Mouse (Mus musculus) c-Kit-positive CD71-positive TER-119-positive erythroid progenitor cells, embryonic 14.5 days (primary cell): ENCODE measurements around the gene Ankrd27.

Experiments used
- DNase-seq: peaks from one replicate; pipeline ENCODE4 v3.0.0-alpha.2; 2013; ENCODE audit warnings: low spot score

Gene Ankrd27

DNA sequence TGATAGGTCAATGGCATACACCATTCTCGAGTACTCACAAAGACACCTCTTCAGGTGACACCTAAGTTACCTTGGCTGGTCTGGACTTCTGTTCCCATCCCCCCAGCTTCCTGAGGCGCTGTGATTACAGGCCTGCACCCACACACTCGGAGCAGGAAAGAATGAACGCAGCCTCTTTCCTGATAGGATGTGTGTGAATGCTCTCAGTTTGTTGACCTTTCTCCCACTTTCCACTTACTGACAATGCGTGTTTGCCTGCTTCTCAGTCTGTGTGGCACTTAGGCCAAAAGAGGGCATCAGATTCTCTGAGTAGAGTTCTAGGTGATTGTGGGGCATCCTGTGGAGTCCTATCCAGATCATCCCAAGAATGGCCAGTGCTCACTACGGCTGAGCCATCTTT lies 54.0 kb downstream of the Ankrd27 start:
- no peak for DNase-seq

DNA sequence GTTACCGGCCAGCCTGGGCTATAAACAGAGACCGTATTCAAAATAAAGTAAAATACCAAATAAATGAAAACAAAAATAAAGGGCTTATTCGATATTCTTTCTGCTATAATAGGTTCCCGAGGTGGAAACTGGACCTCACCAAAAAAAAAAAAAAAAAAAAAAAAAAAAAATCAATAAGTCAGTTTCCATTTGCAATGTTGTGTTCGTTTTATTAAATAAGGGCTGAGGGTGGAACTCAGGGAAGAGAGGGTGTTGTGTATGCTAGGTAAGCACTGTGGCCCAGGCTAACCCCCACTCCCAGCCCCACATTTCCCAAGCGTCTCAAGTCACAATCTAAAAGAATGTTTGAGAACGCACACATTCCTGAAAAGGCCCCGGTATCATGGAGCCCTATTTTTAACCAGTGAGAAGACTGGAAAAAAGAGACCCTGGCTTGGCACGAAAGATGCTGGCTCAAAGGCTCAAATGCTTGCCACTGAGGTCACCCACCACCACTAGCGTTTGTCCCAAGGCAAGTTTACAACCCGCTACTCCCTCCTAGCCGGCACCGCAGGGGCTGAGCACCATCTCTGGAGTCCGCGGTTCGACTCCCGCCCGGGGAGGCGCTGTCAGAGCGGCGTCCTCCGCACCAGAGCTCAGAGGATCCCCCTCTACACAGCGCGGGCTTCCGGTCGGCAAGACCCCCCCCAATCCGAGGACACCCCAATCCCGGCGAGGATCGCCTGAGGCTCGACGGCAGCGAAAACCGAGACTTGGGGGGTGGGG lies 60.5 kb downstream of the Ankrd27 start:
- DNase-seq: peak; percentile 16

DNA sequence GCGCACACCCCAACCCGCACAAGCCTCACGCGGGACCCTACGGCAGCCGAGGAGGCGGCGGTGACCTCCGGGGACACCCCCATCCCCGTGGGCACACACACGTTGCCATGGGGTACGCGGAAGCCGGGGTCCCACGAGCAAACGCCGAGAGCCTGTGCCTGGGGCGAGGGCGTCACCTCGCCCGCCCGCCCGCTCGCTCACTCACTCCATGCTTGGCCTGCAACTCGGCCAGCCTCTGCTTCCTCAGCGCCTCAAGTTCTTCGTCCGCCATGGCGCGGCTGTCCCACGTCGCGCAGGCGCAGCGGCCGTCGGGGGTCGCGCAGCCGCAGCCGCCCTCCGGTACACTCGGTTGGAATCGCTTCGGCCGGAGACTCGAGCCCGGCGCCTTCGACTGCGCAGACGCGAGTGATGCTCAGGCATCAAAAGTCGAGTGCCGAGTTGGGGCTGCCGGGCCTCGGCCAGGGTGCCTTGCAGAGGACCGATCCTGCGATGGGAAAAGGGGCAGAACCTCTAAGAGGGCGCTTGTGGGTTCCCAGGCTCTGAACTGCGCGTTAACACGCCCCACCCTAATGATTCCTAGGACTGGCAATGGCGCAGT lies 61.2 kb downstream of the Ankrd27 start, which contains the start of gene Pdcd5:
Gene Pdcd5 (minus strand): TSS at position 421 of the 598 bp plus-strand sequence.
- DNase-seq: peak; percentile 92

DNA sequence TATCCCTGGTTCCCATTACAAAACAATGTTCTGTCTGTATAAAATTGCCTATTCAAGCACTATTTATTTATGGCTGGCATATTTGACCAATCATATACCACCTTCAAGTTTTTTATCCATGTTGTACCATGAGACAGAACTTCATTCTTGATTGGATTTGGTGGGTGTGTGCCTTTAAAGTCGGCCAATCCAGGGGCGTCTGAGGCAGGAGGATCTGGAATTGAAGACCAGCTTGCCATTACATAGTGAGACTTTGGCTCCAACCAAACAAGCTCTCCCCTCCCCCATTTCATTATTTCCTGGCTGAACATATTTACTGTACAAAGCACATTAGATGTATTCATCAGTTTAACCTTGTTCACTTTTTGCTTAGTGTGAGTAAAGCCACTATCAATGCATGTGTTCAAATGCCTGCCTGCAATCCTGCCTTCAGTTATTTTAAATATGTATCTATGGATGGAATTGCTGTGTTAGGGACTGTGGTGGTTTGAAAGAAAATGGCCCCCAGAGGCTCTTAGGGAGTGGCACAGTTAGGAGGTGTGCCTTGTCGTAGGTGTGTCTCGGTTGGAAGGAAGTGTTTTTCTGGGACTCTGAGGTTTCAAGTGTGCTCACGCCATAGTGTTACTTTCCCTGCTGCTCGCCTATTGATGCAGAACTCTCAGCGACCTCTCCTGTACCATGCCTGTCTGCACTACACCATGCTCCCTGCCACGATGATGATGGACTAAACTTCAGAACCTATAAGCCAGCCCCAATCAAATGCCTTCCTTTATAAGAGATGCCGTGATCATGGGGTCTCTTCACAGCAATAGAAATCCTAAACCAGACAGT lies 62.4 kb downstream of the Ankrd27 start:
- DNase-seq: peak; percentile 16

DNA sequence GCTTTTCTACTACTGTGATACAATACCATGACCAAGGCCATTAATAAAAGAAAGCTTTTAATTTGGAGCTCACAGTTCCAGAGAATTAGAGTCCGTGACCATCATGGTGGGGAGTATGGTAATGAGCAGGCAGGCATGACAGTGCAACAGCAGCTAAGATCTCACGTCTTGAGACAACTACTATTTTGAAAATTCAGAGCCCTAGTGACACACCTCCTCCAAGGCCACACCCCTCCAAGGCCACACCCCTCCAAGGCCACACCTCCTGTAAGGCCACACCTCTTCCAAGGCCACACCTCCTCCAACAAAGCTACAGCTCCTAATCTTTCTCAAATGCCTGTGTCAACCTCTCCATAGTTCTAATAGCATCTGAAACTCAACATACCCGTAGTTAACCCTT lies 63.0 kb downstream of the Ankrd27 start:
- DNase-seq: peak; percentile 81

DNA sequence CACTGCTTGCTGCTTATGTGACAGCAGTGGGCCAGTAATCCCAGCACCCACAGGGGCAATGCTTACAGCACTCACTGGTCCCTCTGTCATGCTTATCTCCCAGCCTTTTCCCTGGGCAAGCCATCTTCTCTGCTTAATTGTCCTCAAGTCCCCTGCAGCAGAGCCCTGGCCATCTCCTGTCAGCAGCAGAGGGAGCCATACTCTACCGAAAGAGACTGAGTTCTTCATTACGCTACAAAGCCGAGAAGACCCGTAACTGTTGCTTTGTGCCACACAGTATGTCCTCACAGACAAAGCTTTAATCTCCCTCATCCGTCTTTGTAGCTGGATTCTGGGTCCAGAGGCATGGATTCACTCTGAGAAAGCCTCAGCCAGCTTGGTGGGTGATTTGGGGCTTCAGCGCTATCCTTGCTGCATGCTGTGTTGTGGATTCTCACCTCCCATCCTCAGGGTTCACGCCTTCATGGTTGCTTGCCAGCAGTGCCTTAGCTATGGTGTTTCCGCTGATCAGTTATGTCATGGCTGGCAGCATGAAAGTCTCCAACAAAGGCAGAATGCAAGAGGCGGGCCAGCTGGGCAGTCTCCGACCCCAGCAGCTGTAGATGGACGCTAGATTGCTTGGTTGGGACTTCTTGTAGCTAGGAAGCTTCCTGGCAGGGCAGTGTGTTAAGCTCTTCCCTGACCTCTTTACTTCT lies 64.8 kb downstream of the Ankrd27 start:
- DNase-seq: no peak

DNA sequence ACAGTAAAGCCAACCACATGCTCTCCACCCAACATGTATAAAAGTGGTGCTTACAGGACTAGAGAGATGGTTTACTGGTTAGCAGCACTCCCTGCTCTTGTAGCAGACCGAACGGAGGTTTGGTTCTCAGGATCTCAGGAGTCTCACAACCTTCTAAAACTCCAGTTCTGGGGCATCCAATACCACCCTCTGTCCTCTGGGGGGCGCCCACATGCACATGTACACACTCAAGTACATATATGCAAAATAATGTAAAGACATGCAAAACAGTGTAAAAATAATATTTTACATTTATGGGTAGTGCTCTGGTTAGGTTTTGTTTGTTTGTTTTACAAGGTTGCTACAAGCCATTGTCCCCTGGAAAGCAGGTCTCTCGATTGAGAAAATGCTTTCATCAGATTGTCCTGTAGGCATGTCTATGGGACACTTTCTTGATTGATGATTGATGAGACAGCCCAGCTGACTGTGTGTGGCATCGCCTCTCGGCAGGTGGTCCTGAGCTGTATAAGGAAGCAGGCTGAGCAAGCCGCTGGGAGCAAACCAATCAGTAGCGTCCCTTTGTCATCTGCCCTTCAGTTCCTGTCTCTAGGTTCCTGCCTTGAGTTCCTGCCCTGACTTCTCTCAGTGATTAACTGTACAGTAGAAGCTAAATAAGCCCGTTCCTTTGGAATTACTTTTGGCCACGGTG lies 65.7 kb downstream of the Ankrd27 start:
- no peak for DNase-seq

DNA sequence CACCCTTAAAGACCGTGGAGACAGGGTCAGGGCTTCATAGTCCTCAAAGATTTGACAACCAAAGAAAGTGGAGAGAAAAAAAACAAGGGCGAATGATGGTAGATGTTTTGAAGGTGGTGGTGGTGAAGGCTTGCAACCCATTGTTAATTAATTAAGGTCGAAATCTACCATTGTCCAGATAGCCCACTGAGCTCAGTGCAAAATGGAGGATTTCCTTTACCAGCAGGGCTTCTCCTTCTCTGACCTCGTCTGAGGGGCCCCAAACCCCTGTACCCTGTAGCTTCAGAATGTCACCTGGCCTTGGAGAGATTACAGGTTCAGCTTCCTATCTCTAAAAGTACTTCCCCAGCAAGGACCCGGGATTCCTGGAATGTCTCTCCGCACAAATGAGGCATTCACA lies 71.8 kb downstream of the Ankrd27 start:
- no peak for DNase-seq

DNA sequence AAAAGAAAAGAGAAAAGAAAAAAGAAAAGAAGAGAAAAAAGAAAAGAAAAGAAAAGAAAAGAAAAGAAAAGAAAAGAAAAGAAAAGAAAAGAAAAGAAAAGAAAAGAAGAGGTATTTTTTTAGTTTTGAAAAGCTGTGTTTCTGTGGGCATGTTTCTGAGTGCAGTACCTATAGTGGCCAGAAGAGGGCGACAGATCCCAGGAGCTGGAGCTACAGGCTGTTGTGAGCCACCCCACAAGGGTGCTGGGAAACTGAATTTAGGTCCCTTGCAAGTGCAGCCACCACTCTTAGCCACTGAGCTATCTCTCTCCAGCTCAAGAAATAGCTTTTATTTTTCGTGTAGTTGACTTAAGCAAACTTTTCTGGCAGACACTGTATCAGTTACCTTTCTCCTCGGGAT lies 73.1 kb downstream of the Ankrd27 start:
- DNase-seq: peak; percentile 54

DNA sequence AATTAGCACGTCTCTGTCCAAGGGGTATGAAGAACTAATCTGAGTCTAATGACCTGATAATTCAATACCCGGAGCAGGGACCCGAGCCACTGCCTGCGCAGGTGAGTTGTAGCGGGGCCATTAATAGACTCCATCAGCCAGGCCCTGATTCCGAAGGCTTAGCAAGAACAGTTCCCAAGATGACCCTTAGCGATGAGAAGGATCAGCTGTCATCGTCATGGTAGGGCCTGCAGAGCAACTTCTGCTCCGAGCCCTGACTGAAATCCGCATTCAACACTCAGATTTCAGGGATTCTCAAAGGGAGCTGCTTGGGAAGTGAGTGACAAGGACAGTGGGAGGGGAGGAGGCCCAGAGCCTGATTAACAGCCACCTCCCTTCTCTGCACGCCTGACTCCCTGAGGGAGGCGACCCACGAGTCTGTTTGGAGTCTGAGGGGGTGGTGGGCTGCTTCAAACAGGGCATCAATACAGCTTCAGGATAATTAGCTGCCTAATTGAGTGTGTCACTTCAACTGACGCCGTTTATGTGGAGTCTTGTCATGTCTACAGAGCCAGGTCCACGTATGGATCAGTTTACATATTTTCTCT lies 77.8 kb downstream of the Ankrd27 start:
- DNase-seq: no peak

DNA sequence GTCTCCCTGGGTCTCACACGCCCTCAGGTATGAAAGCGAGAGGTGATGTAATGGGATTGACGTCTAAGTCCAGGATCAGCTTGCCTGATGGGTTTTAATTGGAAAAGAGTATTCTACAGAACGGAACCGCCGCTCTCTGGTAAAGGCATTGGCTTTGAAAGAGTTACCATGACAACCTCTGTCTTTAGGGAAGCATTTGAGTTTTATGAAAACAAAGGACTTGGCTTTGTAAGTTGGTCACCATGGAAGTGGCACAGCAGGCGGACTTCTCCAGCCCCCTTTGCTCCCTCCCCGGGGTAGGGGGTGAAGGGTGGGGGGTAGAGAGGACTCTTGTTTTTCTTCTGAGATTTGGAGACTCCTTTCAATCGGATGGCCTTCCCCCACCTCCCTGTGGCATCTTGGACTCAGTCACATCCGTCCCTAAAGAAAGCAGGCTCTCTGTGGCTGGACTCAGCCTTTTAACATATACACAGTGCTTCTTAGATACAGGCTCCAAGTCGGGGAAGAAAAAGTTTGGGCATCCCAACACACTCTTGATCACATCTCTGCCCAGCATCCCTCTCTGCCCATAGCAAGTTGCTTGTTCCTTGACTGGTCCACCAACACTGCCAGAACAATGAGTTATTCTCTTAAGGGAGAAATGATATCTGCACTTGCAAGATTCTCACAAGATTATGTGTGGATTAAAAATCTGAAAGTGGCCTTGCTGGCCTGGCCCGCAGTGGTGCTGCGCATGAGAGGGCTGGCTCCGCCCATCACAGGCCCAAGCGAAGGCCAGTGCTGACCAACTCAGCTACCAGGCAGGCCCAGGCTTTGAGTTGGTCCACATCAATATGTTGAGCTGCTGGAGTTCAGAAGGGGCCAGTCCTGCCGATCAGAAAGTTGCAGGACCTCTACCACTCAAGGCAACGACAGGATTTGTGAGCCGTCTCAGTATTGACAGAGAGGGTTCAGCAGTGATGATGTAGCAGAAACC lies 82.3 kb downstream of the Ankrd27 start:
- DNase-seq: no peak

DNA sequence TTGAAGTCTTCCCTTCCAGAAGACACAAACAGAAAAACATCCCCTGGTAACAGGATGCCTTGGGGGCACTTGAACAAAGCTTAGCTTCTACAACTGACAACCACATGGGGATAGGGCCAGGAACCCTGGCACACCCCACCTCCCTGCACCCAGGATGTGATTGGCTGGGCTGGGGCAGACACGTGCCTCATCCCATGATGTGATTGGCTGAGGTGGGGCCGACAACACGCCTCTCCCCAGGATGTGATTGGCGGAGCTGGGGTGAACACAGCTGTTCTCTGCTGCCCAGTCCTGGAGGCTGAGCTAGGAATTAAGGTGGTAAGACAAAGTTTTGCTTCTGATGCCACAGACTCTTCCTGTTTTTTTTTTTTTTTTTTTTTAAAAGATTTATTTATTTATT lies 92.9 kb downstream of the Ankrd27 start:
- DNase-seq: no peak

DNA sequence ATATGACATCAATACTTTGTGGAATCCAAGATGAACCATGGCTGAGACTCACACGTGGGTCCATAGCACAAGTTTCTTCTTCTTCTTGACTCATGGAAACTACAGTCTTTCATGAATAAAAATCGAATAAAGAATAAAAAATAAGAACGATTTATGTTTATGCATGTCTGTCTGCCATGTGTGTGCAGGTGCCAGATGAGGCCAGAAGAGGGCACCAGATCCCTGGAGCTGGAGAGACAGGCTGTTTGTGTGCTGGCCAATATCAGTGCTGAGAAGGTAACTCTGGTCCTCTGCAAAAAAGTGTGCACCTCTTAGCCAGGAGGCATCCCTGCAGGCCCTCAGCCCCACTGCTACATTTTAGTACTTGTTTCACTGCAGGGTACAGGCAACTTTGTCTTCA lies 95.5 kb downstream of the Ankrd27 start:
- no peak for DNase-seq

DNA sequence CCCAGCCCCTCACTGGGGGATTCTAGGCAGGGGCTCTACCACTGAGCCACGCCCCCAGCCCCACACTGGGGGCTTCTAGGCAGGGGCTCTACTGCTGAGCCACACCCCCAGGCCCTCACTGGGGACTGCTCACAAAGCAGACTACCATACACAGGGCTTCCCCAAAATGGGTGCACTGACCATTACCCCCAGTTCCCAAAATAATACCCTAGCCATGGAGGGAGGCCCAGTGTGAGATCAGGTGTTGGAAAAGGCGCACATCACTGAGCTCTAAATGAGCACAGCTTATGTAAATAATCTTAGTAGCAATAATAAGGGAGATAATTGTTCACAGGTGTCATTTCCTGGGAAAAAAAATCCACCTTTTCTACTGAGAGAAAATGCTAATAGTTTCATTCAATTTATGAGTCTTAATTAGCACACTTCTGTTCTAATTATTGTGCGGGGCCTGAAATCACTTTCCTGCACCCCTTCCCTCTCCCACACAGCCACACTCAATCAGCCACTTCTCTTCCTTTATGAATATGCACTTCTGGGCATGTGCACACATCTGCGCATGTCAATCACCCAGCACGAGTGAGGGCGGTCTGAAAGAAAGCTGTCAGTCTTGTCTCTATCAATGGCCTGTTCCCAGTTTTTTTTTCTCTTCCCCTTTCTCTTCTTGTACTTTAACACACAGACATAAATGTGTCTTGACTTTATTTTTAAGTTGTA lies 97.5 kb downstream of the Ankrd27 start:
- no peak for DNase-seq

DNA sequence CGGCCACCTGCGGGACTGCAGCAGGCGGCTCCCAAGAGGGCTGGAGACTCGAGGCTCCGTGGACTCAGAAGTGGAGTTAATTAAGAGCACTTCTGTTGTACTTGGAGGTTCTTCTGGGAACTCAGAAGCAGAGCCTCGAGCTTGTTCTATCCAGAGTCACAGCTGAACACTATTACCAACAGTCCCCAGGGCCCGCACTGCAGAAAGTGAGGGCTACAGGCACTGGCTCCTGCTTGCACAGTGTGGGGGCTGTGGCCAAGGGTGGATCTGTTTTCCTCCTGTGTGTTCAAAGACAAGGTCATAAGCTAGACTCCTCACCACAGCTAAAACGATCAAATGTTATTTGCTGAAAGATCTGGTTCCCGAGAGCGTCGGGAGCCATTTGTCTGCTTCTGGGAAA lies 100.2 kb downstream of the Ankrd27 start:
- no peak for DNase-seq

DNA sequence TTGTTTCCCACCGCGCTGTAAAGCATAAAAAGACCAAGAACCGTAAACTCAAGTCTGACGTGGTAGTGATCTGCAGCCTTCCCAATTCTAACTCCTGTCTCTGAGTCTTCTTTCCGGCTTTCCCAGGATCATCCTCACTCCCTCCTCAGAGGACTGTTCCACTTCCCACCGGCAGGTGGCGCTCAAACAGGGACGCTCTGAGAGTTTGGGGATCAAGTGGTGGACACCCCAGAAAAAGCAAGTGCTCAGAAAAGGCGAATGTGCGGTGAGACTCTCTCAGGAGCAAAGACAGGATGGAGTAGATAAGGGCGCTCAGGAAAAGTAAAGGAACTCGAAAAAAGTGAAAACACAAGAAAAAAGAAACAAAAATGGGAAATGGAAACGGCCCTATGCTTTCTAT lies 100.7 kb downstream of the Ankrd27 start:
- DNase-seq: peak; percentile 44

DNA sequence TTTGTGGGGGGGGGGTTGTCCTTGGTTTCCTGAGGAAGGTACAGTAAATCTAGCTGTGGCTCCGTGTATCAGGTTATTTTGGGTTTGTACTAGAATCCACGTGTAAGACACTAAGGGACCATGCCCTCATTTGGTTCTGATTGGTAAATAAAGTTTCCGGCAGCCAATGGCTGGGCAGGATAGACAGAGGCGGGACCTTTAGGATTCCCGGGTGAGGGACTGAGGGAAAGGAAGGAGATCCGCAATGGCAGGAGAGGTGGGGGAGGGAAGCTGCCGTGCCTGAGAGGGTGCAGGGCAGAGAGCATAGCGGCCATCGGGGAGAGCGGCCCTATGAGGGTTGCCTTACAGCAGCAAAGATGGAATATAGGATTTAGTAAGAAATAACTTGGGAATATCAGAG lies 101.2 kb downstream of the Ankrd27 start:
- DNase-seq: no peak

DNA sequence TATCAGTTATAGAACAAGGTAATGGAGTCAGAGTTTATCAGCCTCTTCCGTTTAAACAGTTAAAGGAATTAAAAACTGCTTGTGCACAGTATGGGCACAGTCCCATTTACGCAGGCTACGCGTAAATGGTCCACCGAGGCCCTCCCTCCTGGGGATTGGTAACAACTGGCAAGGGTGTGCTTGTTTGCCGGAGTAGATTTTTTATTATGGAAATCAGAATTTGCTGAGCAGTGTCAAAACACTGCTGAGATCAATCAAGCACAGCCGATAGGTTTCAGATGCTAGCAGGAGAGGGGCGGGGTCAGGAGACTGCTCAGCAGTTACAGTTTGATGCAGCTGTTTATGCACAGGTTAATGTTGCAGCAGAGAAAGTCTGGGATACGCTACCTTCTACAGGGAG lies 102.2 kb downstream of the Ankrd27 start:
- DNase-seq: no peak
